Mouse (Mus musculus): ENCODE data around the gene Mfsd9.
"Not testable (repeated sequence)": the region's sequence is repeated elsewhere in the genome, so short reads cannot be mapped to it uniquely, and the experiment has no call there.

The Mfsd9 gene

DNA sequence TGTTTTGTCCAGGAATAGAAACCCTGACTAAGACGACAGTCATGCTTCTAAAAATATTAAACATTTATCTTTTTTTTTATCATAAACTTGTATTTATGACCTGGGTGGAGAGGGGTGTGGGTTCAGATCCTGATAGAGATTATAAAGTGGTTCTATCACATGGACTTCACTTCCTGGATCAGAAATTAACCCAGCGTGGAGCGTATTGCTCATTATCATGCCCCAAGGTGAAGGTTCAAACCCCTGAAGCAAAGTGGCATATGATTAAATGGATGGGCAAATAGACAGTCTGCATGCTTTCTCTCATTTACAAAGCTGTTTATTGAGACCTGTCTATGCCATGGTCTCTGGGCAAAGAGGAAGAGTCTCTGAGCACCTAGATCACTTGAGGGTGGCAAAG is 13.7 kb downstream of the Mfsd9 start:
- DNase-seq, result no peak

DNA sequence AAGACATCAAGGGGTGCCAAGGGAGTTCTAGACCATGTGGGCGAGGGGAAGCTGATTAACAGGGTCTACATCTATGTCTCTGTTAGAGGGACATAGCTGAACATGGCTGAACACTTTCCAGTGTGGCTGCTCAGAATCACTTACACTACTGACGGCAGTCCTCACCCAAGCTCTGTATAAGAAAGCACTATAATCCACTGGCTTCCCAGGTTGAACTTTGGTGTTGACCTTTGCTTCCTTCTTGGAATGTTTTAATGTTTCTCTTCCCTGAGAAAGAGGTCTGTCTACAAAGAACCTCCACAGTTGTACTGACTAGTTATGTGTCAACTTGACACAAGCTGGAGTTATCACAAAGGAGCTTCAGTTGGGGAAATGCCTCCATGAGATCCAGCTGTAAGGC is 14.4 kb downstream of the Mfsd9 start:
- DNase-seq, result no peak

DNA sequence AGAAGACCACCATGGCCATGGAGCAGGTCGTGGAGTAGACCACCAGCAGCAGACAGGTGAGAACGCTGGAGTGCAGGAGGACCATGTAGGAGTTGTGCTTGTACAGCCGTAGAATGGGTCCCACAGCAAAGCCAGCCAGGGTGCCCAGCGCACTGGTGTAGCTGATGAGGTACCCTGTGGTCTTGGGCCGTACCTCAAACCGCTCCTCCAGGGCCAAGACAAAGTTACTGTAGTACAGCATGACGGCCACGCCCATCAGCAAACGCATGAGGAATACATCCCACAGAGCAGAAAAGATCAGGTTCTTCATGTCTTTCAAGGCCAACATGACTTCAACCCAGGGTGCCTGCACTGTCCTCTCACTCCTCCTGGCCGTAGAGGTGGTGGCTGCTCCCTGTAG is 16.4 kb downstream of the Mfsd9 start:
- DNase-seq, result peak; percentile 80

DNA sequence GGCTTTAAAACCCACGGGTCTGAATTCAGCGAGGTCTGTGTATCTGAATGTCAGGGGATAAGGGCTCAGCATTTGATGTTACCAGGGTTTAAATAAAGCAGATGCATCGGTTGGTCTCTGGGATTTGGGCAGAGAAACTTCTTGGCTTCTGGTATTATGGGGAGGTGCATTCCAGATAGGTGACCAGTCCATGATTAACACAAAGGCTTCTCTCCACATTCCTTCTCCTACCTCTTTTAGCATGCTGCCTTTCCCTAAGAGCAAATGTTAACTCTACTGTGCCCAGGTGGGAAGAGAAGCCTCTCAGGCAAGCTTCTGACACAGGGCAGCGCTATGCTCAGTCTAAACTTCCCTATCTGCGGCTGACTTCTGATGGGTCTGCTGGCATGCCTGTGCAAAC is 17.3 kb downstream of the Mfsd9 start:
- peak; percentile 53 for DNase-seq

DNA sequence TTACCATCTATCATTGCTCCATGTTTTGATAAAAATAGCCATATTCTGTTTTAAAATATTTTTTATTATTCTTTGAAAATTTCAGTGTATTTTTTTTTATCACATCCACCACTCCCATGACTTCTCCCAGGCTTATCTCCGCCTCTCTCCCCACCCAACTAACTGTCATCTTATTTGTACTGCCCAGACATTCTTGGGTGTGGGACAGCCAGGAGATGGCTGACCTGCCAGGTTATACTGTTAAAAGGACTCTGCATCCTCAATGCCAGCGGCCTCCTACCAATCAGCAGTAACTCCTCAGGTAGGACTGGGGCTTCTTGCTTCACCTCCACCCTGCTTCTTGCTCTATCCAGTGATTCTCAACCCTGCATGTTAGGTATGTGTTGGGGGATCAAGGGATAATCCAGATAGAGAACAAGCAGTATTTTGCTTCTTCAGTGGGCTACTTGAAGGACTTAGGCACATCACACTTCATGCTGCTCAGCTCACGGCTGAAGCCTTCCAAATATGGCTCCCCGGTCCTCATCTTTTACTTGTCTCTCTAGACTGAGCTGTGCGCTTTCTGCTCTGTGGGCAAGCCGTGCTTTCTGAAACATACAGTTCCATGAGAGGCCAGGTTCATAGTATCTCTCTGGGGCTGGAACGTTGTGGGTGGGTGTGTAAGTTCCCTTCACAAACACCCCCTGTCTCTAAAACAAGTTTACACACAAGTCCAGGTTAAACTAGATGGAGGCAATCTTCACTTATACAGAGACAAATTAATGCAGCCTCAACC is 19.1 kb downstream of the Mfsd9 start:
- DNase-seq, result peak; percentile 52

DNA sequence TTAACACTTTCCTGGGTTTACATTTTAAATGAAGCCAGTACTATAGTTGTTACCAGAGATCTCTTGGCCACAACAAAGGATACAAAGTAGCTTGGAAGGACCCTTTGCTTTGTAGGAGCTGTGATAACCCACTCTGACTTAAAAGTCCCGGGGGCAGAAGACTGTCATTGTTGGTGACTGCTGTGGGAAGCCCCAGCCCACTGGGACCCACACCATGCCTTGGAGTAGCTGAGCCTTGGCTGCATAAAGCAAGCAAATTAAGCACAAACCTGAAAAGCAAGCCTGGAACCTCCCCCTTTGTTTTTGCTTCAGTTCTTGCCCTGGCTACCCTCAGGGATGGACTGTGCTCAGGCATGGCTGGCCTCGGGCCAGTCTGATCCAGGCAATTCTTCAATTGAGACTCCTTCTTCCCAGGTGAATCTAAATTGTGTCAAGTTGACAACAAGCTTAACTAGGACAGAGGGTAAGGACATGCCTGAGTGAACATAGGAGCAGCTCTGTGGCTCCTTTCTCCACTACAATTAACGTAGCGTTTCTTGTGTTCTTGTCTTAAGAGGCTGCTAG is 21.1 kb downstream of the Mfsd9 start:
- peak; percentile 73 for DNase-seq

DNA sequence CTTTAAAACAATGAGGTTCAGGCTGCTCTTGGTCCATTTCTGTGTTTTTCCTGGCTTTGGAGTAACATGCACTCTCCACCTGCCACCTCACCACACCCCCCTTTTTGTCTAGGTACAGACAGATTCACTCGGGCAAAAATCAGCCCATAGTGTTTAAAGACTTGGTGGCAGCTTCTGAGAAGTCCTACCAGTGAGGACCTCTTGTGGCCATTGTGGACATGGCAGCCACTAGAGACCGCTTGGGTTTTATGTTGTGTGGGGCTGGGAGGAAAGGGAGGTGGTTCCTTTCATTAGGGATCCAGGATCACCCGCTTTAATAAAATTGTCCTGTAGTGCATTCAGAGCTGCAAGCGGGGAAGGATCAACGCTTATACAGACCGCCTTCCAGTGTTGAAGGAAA is 21.9 kb downstream of the Mfsd9 start:
- DNase-seq, result peak; percentile 80

DNA sequence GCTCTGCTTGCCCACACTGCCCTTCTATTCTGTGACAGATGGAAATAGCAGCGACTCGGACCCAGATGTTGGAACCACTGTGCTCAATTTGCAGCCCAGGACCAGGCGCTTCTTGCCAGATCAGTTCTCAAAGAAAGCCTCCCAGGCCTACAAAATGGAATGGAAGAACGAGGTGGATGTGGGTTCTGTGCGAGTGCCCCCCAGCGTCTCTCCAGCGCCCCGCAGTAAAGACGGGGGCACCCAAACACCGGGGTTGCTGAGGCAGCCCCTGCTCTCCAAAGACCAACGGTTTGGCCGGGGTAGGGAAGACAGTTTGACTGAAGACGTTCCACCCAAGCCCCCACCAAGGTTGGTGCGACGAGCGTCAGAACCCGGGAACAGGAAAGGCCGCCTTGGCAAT is 22.9 kb downstream of the Mfsd9 start:
- peak; percentile 78 for DNase-seq

DNA sequence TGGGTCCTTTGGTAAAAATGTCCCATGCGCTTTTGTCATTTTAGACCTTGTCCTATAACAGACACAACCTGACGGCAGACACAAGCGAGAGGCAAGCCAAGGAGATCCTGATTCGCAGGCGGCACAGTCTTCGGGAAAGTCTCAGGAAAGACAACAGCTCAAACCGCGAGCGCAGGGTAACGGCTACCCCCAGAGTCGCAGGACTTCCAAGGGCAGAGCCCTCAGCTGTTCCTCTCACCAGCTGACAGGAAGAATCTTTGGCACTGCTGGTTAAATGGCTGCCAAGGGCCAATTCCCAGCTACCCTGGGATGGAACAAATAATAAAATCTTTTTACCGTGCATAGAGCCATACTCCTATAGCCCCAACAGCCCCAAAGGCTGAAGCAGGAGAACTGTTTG is 25.0 kb downstream of the Mfsd9 start:
- peak; percentile 81 for DNase-seq

DNA sequence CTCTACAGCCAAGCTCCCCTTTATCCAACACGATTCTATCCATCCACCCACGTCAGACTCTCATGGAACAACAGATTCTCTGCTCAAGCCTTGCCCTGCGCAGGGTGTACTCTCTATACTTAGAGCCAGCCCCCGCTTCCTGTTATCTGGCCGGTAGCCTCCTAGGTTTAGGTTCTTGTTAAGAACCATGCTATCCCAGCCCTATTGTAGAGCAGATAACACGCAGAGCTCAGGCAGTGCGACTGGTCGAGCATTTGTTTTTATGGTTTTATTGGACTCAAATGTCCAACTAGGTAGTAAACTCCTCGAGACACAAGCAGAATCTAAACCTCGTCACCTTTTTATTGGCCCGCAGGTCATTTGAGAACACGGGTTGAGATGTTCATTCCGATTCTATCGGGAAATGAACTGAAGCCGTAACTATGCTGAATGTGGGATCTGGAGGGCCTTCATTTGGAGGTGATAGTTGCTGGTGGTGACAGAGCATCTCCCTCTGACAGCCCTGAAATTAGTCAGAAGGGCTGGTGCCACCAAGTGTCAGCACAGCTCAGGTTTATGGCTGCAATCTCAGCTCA is 25.7 kb downstream of the Mfsd9 start:
- peak; percentile 74 for DNase-seq

DNA sequence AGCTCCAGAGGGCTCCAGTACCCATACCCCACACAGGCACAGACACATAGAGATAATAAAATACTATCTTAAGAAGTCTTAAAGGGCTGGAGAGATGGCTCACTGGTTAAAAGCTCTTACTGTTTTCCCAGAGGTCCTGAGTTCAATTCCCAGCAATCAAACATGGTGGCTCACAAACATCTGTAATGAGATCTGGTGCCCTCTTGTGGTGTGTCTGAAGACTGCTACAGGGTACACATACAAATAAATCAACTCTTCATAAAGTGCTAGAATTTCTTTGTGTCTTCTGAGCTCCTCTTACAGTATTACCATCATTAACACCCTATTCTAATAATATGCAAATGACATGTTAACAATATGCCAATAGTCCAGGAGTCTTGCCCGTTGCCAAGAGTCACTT is 26.4 kb downstream of the Mfsd9 start:
- no peak for DNase-seq

DNA sequence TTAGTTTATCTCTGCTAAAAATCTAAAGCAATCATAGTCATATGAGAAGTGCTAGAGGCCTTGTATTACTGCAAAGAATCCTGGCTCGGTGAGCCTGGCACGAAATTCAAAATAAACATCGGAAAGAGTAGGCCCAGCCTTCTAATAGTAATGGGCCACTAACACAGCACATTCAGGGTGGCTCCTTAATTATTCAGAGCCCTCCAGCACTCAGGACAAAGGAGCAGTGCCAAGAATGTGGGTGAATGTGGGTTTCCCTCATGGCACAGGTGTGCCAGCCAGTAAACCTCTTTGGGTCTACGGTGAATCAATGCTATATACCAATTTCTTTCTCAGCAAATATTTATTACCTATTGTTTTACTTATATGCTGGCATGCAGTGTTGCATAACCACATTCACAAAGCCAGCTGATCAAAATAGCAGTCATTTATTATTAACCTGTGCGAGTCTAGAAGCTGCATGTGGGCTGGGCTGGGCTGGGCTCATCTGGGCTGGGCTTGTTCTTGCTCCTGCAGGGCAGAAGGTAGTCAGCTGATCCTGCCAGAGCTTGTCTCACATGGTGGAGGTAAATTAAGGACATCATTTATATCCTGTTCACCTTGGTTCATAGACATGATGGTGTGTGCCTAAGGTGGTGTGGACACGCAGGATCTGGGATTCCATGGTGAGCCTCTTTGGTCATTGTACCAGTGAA is 30.6 kb downstream of the Mfsd9 start:
- DNase-seq, result peak; percentile 80

DNA sequence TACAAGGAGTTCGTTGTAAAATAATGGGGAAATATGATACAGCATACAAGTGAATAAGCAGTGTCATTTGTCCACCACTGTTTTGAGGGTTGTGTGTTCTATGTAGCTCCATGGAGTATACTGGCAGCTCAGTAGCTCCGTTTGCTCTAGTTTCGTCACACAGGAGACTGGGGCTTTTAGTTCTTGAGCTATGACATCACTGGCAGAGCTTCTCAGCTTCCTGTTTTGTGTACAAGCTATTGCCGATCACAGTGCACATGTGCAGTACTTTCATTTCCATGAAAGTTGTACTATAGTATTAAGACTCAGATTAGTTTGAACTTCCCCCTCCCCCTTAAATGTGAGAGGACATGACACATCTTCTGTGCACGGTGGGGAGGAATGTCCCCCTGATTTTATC is 44.4 kb downstream of the Mfsd9 start:
- peak; percentile 19 for DNase-seq

DNA sequence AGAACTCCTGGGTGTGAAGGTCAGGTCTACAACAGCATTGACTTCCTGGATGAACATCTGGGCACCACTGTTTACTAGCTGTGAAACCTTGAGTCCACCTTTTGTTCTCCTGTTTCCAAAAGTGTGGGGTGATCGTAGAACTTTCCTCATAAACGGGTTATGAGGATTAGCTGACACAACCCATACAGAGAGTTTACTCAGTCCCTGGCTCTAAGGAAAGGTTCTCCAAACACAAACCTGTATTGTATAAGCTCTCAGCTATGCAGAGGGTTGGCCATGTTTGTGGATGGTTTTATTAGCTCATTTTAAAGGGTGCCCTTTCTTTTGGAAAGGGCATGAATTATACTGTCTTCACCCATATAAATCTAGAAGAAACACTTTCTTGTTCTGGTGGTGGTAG is 49.7 kb downstream of the Mfsd9 start:
- DNase-seq, result peak; percentile 19

DNA sequence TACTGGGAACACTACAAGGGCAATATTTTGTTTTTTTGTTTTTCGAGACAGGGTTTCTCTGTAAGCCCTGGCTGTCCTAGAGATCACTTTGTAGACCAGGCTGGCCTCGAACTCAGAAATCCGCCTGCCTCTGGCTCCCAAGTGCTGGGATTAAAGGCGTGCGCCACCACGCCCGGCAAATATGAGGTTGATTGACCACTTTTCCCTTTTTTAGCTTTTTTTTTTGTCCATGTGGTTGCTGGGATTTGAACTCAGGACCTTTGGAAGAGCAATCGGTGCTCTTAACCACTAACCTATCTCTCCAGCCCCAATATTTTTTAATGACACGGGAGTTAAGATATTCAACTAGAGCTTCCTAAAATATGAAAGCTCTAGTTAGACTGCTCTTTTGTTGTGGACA is 52.2 kb downstream of the Mfsd9 start:
- not testable (repeated sequence) for DNase-seq

DNA sequence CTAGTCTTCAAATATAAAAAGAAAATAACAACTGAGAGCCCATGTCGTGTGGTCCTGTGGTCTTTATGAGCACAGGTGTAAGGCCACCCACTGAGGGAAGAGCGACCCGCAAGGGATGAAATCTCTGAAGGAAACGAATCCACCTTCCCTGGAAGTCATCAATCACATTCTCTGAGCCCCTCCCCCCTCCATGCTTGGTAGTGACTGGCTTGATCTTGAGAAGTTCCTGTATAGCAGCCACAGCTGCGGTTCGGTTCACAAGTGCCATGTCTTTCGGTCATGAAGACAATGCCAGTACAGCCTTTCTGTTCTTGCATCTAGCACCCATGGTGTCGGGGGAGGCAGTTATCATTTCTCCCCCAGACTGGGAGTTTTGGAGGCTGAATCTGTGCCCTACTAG is 52.8 kb downstream of the Mfsd9 start:
- peak; percentile 45 for DNase-seq

DNA sequence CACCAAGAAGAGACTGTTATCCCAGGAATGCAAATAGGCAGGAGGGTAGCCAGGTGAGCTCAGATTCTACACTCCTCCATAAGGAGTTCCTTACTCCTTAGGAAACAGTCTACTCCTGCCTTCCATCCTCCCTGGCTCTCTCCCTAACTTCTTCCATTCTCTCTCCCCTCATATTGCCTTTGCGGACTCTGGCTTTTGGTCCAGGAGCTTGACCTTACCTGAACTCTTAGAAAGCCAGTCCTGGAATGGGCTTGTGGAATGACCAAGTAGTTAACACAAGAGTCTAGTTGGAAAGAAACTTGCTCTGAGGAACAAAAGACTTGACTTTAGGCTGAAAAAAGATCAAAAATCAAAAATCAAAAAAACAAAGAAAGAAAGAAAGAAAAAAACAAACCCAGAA is 61.9 kb downstream of the Mfsd9 start:
- DNase-seq, result peak; percentile 16

DNA sequence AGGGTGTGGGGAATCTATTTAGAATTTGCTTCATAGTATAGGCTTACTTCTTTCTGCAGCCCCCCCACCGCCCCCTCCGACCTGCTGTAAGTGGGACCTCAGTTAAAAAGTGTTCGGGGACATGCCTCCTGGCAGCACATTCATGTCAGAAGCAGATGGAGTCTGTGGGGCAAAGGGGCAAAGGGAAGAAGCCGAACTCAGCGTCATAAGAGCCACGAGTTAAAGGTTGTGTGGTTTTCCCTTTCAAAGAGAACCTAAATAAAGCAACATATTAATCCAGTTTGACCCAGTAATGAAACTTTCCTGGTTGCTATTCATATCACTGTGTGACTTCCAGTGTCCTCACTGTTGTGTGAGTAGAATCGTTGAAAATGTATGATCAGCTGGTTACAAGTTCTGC is 63.1 kb downstream of the Mfsd9 start:
- DNase-seq, result no peak

DNA sequence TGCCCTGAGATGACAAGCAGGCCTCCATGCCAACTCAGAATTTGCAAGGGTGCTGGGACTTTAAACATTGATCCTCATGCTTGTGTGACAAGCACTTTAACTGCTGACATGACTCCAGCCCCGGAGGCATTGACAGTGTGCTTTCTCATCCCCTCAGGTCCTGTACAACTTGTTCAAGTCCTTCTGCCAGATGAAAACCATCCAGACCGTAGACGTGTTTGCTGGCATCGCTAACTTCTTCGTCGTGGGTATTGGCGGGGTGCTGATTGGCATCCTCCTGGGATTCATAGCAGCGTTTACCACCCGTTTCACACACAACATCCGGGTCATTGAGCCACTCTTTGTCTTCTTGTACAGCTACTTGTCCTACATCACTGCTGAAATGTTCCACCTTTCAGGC is 64.4 kb downstream of the Mfsd9 start:
- DNase-seq, result peak; percentile 61

All from heart, adult 11 months (tissue).